Mouse (Mus musculus): ENCODE data around the gene Oas3.
A peak's percentile ranks its signal among the peaks of the same experiment; 100 is the strongest.
"Not testable (repeated sequence)": the region's sequence is repeated elsewhere in the genome, so short reads cannot be mapped to it uniquely, and the experiment has no call there.

Oas3 gene

DNA sequence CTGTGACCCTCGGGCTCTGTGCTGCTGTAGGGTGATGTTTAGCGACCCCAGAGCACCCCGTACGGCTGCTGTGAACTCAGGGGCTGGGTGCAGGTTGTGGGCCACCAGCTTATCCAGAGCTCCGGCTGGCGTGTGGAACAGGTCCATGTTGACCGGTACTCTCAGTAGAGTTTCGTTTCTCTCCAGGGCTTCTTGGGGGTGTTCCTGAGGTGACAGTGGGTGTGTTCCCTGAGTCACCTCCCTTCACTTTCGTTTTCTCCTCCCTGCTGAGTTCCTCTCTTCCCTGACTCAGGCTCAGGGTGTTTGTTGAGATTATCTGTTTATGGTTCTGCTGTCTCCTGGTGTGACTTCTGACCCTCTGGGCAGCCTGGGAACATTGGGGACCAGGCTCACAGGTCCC lies at the start of gene Oas3:
Oas3 (minus strand) TSS at position 184 of the 400 bp plus-strand sequence.
- DNase-seq (ENCODE audit: low spot score in 2 of 2), result no peak

DNA sequence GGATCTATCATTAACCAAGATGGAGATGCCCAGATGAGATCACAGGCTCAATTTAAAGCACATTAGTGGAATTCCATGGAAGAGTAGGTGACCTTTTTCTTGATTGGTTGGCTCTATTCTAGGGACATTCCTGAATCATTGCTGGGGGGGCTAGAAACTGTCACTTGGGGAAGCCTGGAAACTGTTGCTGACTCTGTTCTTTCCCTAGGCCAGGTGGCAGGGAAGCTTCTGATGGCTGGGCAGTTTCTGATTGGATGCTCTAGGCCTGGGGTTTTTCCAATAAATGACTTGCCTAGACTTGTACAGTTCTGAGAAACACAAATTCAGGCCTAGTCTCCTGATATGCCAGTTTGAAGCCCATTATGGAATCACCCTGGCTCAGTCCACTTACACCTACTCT lies 41.5 kb upstream of the Oas3 start:
- no peak for DNase-seq (ENCODE audit: low spot score in 2 of 2)

DNA sequence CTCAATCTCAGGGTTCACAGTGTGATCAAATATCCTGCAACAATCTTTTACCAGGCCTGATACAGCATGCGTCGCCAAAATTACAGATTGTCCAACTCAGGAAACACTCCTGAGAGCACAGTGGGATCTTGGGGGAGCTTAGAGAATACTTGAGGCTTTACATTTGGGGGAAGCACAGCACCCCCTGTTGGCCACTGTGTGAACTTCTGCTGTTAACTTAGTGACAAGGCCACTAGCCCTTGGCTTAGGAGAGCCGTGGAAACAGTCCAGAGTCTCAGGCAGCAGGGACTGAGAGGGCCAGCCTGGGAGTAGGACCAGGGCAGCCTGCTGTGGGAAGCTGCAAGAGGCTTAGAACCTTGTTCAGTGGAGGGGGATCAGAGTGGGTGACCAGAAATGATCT lies 38.5 kb upstream of the Oas3 start:
- DNase-seq (ENCODE audit: low spot score in 2 of 2), result no peak

DNA sequence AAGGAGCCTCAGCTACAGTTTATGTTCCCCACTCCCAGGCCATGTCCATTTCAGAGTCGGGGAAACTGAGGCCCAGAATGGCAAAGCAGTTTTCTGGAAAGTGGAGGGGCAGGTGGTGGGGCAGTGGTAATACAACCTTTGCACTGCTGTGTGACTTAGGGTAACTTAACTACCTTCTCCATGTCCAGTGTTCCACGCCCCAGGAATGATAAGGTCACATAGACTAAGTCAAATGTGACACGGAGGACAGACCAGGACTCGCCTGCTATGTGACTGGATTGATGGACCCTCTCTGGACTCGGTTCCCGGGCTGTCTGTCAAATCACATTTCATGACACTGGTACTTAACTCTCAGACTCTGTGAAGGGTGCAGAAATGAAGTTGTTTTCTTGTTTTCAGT lies 35.6 kb upstream of the Oas3 start:
- no peak for DNase-seq (ENCODE audit: low spot score in 2 of 2)

DNA sequence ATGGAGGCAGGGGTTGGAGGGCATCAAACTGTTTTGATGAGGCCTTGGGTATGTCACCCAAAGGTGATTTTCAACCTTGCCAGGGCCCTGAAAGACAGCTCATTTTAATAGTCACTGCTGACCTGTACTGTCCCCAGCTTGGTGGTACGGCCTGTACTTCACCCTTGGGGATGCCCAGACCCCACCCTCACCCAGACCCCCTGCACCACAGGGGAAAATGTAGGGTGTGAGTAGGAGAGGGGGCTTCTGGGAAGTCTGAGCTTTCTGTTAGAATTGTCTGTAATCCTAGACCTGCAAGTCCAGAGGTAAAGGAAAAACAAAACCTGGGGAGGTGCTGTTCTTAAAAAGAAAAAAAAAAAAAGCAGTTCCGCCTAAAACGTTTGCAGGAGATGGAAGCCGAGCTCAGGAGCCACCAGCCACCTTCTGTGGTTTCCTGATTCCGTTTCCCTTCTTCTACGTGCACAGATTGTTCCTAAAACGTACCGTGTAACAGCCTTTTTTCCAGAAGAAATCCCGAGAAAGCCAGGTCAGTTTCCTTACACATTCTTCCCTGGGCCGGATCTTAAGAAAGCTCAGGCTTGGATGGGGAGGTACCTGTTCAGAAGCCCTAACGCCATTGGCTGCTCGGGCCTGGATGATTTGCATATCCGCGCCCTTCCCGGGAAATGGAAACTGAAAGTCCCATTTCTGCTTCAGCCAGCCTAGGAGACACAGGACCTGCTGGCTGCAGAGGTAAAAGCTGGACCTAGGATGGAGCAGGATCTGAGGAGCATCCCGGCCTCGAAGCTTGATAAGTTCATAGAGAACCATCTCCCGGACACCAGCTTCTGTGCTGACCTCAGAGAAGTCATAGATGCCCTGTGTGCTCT lies 34.7 kb upstream of the Oas3 start, which contains the start of gene Oas1c:
Oas1c (minus strand) TSS at position 564 of the 869 bp plus-strand sequence.
- peak; percentile 90 to 92 for DNase-seq (ENCODE audit: low spot score in 2 of 2)

DNA sequence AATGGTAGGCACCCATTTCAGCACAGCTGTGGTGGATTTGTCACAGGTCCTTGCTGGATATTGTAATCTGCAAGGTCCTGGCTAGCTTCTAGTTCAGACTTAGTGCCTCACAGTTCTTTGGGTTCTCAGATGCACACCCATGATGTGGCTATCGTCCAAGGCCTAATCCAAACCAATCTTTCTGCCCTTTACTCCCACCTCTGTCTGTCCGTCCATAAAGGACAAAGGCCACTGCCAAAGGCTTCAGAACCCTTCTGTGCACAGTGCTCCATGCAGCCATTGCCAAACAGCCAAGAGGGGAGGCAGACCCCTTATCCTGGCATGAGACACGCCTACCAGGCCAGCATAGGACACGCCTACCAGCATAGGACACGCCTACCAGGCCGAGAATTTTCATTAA lies 31.7 kb upstream of the Oas3 start:
- no peak for DNase-seq (ENCODE audit: low spot score in 2 of 2)

DNA sequence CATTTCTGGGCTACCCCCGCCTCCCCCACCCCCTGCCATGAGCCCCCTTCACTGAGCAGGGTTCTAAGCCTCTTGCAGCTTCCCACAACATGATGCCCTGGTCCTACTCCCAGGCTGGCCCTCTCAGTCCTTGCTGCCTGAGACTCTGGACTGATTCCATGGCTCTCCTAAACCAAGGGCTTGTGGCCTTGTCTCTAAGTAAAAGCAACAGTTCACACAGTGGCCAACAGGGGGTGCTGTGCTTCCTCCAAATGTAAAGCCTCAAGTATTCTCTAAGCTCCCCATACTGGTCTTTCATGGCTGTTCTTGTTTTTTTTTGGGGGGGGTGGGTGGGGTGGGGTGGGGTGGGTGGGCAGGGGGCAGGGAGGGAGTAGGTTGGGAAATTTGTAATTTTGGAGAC lies 29.0 kb upstream of the Oas3 start:
- peak in 1 of 2 experiments; percentile 10 for DNase-seq (ENCODE audit: low spot score in 2 of 2)

DNA sequence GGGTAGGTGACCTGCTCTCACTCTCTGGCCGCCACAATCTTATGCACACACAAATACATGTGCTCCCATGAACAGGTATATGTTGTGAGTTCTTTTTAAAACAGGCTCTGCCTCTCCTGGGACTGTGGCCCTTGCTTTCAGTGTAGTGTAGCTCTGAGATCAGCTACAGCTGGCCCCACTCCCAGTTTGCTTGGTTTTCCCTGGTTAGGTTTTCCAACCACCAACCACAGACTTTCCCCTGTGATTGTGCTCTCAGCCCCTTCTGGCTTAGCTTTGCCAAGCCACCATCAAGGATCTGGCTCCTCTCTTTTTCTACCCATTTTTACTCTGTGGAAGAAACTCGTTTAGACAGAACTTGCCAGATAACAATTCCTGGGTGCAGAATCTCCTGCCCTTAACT lies 26.1 kb upstream of the Oas3 start:
- DNase-seq (ENCODE audit: low spot score in 2 of 2), result no peak

DNA sequence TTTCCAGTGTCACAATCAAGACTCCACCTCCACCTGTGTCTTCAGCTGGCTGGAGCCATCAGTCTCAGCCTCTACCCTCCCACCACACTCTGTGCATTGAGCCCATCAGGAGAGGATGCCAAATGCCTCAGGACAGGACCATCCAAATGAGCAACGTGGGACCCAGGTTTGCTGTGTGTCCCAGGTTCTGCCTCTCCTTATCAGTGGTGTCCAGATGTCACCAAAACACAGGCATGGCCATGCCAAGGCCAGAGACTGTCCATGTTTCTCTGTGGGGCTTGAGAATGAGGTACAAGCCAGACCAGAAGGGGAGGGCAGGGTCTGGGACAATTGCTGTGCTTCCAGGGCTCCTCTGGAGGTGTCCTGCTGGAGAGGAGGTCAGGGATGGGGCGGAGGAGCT lies 21.5 kb upstream of the Oas3 start:
- DNase-seq (ENCODE audit: low spot score in 2 of 2), result not testable (repeated sequence)

DNA sequence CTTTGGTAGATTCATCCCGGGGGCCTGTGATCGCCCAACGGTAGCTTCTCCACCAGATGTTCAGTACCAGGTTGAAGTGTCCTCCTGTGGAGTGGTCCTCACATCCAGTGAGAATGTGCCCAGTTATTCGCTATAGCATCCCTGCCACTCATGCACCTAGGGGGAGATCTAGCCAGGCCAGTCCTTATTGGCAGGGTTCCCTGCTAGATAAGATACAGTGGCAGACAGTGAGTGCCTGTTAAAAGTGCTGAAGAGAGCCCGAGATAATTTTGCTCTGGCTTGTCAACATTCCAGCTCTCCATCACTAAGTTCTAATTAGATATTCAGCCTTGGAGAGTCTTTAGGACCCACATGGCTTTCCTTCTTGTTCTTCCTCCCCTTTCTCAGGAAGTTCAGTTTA lies 20.7 kb upstream of the Oas3 start:
- DNase-seq (ENCODE audit: low spot score in 2 of 2), result not testable (repeated sequence)

DNA sequence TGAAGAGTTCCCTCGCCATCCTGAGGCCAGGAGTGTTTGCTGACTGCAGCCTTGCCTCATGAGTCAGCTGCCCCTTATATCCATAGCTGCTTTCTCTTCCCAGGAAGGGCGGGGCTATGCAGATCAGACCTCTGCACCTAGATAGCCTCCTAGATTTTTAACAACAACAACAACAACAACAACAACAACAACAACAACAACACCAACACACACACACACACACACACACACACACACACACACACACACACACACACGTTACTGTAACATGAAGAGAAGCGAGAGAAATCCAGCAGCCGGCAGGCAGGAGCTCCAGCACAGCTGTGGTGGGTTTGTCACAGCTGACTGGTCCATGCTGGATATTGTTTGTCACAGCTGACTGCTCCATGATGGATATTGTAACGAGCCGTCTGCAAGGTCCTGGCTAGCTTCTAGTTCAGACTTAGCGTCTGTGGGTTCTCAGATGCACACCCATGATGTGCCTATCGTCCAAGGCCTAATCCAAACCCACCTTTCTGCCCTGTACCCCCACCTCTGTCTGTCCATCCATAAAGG lies 18.1 kb upstream of the Oas3 start, which contains the start of gene Oas1e:
Oas1e (minus strand) TSS at position 51 of the 555 bp plus-strand sequence.
- DNase-seq (ENCODE audit: low spot score in 2 of 2), result not testable (repeated sequence)

DNA sequence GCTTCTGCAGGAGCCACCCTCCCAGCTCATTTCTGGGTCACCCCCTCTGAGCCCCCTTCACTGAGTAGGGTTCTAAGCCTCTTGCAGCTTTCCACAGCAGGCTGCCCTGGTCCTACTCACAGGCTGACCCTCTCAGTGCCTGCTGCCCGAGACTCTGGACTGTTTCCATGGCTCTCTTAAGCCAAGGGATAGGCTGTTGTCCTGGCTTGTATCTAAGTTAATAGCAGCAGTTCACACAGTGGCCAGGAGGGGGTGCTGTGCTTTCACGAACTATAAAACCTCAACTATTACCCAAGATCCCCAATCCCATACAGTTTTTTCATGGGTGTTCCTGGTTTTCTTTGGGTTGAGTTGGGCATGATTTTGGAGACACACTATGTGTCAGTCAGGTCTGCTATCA lies 15.6 kb upstream of the Oas3 start:
- DNase-seq (ENCODE audit: low spot score in 2 of 2), result peak in 1 of 2 experiments; percentile 22

DNA sequence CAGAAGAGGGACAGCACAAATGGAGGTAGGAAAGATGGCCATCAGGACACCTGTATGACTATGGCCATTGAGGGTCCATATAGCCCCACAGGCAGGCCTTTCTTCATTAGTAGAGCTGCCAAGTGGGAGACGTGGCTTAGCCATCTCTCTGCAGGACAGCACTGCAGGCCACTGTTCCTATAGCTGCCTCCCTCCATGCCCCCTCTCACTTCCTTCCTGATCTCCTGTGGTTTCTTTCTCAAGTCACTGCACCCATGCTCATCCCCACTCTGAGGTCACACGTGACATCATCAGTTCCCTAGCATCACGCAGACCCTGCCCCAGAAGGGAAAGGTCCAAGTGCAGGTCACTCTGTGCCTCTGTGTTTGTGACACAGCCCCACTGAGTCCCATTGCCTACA lies 9.6 kb upstream of the Oas3 start:
- no peak for DNase-seq (ENCODE audit: low spot score in 2 of 2)

DNA sequence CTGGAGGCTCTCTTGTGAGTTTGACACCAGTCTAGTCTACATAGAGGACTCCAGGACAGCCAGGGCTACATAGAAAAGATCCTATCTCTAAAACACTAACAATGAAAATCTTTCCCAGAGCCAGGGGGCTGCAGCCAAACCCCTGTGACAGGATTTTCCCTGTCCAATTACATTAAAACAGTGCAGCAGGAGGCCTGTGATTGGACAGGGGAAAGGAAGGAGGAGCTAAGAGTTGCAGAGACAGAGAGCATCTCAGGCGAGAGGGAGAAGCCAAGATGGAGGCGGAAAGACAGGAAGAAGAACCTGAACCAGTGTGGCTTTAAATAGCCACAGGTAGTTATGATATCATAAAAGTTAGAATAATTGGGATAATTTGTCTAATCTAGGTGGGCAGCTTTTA lies 5.0 kb upstream of the Oas3 start:
- DNase-seq (ENCODE audit: low spot score in 2 of 2), result no peak

DNA sequence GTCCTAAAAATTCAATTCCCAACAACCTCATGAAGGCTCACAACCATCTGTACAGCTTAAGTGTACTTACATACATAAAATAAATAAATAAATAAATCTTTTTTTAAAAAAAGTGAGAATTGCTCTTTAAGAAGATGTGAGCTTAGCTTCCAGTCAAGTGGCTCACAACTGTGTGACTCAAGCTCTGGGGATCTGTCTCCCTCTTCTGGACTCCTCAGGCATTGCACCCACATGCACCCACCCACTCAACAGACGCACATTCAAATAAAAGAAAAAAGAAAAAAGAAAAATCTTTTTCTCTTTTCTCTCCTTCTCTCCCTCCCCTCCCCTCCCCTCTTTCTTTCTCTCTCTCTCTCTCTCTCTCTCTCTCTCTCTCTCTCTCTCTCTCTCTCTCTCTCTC lies 4.2 kb upstream of the Oas3 start:
- DNase-seq (ENCODE audit: low spot score in 2 of 2), result no peak

DNA sequence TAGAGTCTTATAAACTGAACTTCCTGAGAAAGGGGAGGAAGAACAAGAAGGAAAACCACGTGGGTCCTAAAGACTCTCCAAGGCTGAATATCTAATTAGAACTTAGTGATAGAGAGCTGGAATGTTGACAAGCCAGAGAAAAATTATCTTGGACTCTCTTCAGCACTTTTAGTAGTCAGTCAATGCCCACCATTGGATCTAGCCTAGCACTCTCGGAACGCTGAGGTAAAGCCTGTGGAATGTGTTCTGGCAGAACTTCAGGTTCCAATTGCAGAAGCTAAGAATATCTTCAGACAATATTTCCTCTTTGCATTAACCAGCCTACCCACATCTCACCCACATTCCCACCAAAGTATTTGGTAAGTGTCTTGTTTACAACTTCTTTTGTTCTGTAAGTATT lies 2.5 kb upstream of the Oas3 start:
- peak in 1 of 2 experiments; percentile 5 for DNase-seq (ENCODE audit: low spot score in 2 of 2)

DNA sequence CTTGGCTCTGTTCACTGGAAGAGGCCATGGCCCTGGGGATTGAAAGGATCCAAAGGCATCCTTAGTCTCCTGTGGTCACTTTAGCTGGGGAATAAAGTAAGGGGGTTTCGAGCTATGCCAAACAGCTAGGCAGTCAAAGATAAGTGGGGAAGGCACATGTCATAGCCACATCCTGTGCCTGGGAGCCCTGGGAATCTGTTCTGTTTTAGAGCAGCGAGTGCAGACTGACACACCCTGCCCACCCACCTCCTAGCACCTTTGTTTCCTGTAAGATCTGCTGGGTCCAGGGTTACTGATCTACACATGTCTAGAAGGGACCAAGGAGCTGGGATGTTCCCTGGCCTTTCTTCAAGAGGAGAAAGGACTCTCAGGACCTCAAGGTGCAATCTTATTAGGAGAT lies 1.5 kb upstream of the Oas3 start:
- DNase-seq (ENCODE audit: low spot score in 2 of 2), result no peak

DNA sequence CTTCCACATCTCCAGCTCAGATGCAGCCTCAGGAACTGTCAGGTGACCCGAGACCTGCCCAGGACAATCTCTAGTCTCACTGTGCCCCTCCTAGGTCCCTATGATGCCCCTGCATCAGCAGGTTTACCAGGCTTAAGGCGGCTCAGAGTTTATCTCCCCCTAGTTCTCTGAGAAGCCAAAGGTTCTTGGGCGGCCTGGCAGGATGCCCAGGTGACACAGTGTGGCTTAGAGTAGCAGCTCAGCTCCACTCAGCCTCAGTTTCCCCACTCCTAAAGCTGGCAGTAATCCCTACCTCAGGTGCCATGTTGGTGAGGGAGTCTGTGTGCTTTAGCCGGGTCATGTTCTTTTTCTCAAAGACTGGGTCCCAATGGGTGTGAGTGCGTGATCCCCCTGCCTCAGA lies 660 bp downstream of the Oas3 start:
- DNase-seq (ENCODE audit: low spot score in 2 of 2), result no peak

DNA sequence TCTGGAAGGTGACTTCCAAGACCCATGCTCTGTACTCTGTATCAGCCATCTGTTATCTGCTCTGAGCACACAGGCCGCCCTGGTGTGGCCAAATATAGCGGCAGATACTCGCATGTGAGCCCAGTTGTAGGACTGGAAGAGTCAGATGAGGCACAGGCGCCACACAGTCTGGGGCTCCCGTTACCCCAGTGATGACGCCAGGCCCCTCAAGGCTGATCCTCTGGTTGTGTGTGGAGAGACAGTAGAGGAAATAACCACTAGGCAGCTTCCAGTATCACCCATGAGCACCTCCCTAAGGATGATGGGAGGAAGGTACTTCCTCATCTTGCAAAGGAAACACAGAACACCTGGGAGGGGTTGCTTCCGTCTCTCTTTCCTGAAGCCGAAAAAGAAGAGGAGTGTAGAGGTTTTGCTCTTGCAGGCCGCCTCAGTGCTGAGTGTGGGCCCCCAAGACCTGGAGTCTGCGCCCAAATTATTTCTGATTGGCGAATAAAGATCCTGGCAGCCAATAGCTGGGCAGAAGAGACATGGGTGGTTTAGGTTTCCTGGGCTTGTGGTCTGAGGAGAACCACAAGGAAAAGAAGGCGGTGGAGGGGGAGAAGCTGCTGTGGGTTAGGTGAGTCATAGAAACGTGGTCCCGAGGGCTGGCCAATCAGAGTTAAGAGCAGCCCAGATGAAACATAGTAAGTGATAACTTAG lies 2.0 kb downstream of the Oas3 start:
- DNase-seq (ENCODE audit: low spot score in 2 of 2), result no peak

DNA sequence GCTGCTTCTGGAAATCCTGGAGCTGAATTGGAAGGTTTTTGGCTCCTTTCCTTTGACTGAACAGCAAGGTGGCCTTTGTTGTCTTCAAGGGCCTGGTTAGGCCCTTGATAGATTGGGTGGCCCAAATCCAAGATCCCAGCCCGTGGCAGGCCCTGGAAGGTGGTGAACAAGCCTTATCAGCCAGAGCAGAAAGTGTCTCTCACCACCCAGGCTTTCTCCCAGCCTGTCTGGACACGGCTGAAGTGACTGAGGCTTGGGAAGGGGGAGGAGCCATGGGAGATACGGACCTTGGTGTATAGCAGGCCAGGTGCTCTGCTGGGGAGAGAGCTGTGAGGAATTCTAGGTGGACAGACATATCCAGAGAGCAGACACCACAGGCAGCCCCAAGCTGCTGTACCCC lies 8.1 kb downstream of the Oas3 start:
- no peak for DNase-seq (ENCODE audit: low spot score in 2 of 2)

DNA sequence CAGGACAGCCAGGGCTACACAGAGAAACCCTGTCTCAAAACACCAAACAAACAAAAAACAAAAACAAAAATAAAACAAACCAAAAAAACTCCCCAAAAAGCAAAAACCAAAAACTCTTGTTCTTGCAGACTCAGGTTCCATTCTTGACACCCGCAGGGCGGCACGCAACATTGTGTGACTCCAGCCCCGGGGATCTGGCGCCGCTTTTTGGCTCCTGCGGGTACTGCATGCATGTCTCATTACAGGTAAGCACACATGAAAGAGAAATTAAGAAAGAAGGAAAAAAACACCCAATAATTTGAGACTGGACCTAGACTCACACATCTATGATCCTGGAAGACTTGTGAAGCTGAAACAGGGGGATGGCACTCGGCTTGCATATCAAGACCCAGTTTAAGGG lies 12.5 kb downstream of the Oas3 start:
- DNase-seq (ENCODE audit: low spot score in 2 of 2), result no peak

DNA sequence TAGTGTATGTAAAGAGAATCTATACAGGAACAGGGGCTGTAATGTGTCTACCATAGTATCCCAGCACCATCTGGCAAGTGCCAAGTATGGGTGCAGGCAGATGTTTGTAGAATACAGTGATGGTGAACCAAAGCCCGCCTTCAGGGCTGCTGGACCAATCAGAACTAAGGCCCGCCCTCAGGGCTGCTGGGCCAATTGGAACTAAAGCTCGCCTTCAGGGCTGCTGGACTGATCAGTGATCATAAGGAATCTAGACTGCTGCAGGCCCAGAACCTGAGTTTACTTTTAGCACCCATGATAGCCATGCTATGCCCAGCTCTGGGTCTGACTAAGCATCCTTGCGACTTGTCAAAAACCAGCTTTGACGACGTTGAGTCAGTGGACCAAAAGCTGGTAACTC lies 15.6 kb downstream of the Oas3 start:
- DNase-seq (ENCODE audit: low spot score in 2 of 2), result peak in 1 of 2 experiments; percentile 23

DNA sequence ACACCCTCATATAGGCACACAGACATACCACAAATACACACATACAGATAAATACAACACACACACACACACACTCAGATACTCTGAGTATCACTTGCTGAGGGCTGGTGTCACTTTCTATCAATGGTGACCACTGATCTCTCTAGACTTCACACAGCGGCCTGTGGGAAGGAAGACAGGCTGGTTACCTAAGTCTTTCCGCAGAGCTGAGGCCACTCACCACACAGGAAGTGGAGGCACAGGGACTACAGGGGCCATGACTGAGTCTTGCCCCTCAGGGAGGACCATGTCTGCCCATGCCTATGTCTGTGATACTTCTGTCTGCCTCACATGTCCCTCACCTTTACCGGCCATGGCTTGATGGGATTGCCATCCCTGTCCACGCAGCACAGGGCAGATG lies 23.2 kb downstream of the Oas3 start:
- DNase-seq (ENCODE audit: low spot score in 2 of 2), result no peak

Data from heart, adult 9 months (tissue).